Mouse (Mus musculus) CH12.LX (cell line): ENCODE results near the gene Cd34.

Experiments used
- CTCF ChIP-seq, 2 experiments: IDR thresholded peaks in 1 of 2; conservative IDR thresholded peaks in 1 of 2; 2 replicates each; pipeline ENCODE4 v1.5.1; 2011 to 2012; ENCODE audit warnings: low read depth in 2 of 2, low read length in 2 of 2, improper control_type of control experiment in 1 of 2, inconsistent platforms in 1 of 2, mild to moderate bottlenecking in 1 of 2, moderate library complexity in 1 of 2
- EP300 ChIP-seq: IDR thresholded peaks from 2 replicates; pipeline ENCODE4 v1.6.1; 2011; ENCODE audit warnings: low read length, improper control_type of control experiment
- GABPA ChIP-seq: IDR thresholded peaks from 2 replicates; pipeline ENCODE4 v1.6.1; 2012; ENCODE audit warnings: low read depth, low read length, improper control_type of control experiment, inconsistent platforms; ENCODE audit not compliant: insufficient replicate concordance
- HCFC1 ChIP-seq: IDR thresholded peaks from 2 replicates; pipeline ENCODE4 v1.6.1; 2012; ENCODE audit warnings: low read depth, mild to moderate bottlenecking, inconsistent platforms, low read length, improper control_type of control experiment
- MAZ ChIP-seq: IDR thresholded peaks from 2 replicates; pipeline ENCODE4 v1.6.1; 2012; ENCODE audit warnings: low read depth, mild to moderate bottlenecking, inconsistent platforms, low read length, improper control_type of control experiment, moderate library complexity
- MEF2A ChIP-seq: IDR thresholded peaks from 2 replicates; pipeline ENCODE4 v1.6.1; 2014; ENCODE audit warnings: low read depth, mild to moderate bottlenecking, inconsistent platforms, low read length, improper control_type of control experiment, borderline replicate concordance
- MYC ChIP-seq: IDR thresholded peaks from 2 replicates; pipeline ENCODE4 v1.6.1; 2011; ENCODE audit warnings: low read depth, mild to moderate bottlenecking, improper control_type of control experiment, low read length
- PAX5 ChIP-seq: IDR thresholded peaks from 2 replicates; pipeline ENCODE4 v1.6.1; 2012; ENCODE audit warnings: low read length, inconsistent platforms, mixed read lengths
- POLR2A ChIP-seq: IDR thresholded peaks from 2 replicates; pipeline ENCODE4 v1.6.1; 2011; ENCODE audit warnings: low read depth, mild to moderate bottlenecking, improper control_type of control experiment, low read length
- SMC3 ChIP-seq: IDR thresholded peaks from 2 replicates; pipeline ENCODE4 v1.6.1; 2011; ENCODE audit warnings: low read depth, low read length, improper control_type of control experiment
- TBP ChIP-seq: conservative IDR thresholded peaks from 2 replicates; pipeline ENCODE4 v1.6.1; 2011; ENCODE audit warnings: low read depth, low read length, improper control_type of control experiment
- TCF12 ChIP-seq: IDR thresholded peaks from 2 replicates; pipeline ENCODE4 v1.6.1; 2014; ENCODE audit warnings: low read depth, mild to moderate bottlenecking, inconsistent platforms, low read length, improper control_type of control experiment
- UBTF ChIP-seq: IDR thresholded peaks from 2 replicates; pipeline ENCODE4 v1.6.1; 2012; ENCODE audit warnings: low read depth, mild to moderate bottlenecking, inconsistent platforms, low read length, improper control_type of control experiment, moderate library complexity
- ZMIZ1 ChIP-seq: IDR thresholded peaks from 2 replicates; pipeline ENCODE4 v1.6.1; 2012; ENCODE audit warnings: low read depth, mild to moderate bottlenecking, inconsistent platforms, low read length, improper control_type of control experiment

- TF ChIP-seq ZMIZ1 (no peak), SMC3 (no peak), POLR2A (no peak), CTCF (conservative IDR thresholded peaks at IDR 0.05 in 1 of 2, IDR thresholded peaks at IDR 0.05 in 1 of 2; ENCODE audit: low read depth in 2 of 2, low read length in 2 of 2) (no peak), MYC (no peak), TBP (no peak), TCF12 (no peak), PAX5 (no peak), HCFC1 (no peak), MEF2A (no peak), GABPA (no peak), EP300 (no peak), UBTF (no peak), MAZ (no peak)
Observed at GRCm38 (mm10) chr1:194894513-194894912, 44.1 kb upstream of the Cd34 start.
